Mouse (Mus musculus) neural tube, embryonic 14.5 days (tissue): Measurements from ENCODE around the gene Ttc7. TPM values are rescaled to one million over a fixed set of nuclear protein-coding genes. Genes with fewer than 3 reads are reported as not detected.

Source experiments
- ATAC-seq: fragments of 200-750 bp; cut with Nextera tagmentation; 2 replicates; pipeline ENCODE4 v1.8.0; 2017; ENCODE audit warnings: low read depth, mild to moderate bottlenecking, moderate TSS enrichment, moderate library complexity
- H3K27ac ChIP-seq: fragments of 300-500 bp; sonication (generic); 2 replicates; pipeline ENCODE4 v1.5.1; 2014; ENCODE audit warnings: low read depth, mild to moderate bottlenecking, control low read depth, low read length, moderate library complexity, mixed read lengths
- H3K27me3 ChIP-seq: fragments of 300-500 bp; sonication (generic); 2 replicates; pipeline ENCODE4 v1.6.1; 2014; ENCODE audit warnings: low read length; ENCODE audit not compliant: control insufficient read depth, insufficient read depth
- H3K36me3 ChIP-seq: fragments of 300-500 bp; sonication (generic); 2 replicates; pipeline ENCODE4 v1.6.1; 2014; ENCODE audit warnings: low read length, mixed read lengths; ENCODE audit not compliant: control insufficient read depth, insufficient read depth
- H3K4me1 ChIP-seq: fragments of 300-500 bp; sonication (generic); 2 replicates; pipeline ENCODE4 v1.6.1; 2014; ENCODE audit warnings: low read length; ENCODE audit not compliant: control insufficient read depth, insufficient read depth
- H3K4me2 ChIP-seq: fragments of 300-500 bp; sonication (generic); 2 replicates; pipeline ENCODE4 v1.6.1; 2014; ENCODE audit warnings: mild to moderate bottlenecking, low read depth, low read length, control low read depth
- H3K4me3 ChIP-seq: fragments of 300-500 bp; sonication (generic); 2 replicates; pipeline ENCODE4 v1.5.1; 2014; ENCODE audit warnings: low read depth, low read length, control low read depth, mixed read lengths
- H3K9ac ChIP-seq: fragments of 300-500 bp; sonication (generic); replicated peaks from 2 replicates; pipeline ENCODE4 v1.6.1; 2014; ENCODE audit warnings: low read depth, mild to moderate bottlenecking, control low read depth, low read length, mixed read lengths
- H3K9me3 ChIP-seq: fragments of 300-500 bp; sonication (generic); 2 replicates; pipeline ENCODE4 v1.6.1; 2016; ENCODE audit warnings: low read length; ENCODE audit not compliant: control insufficient read depth
- WGBS: fragments of 180-500 bp; shearing (Covaris S2); extraction: QIAGEN DNeasy Blood & Tissue Kit; methylation state at CpG from one replicate; pipeline ENCODE4 v1.1.7; 2014; 5-methylcytosine and 5-hydroxymethylcytosine counted together
- polyA plus RNA-seq: library from polyadenylated mRNA; unstranded; fragments of >200 nt; fragmentation: Nextera tagmentation; extraction: Ambion mirVana; gene quantifications from 2 replicates; pipeline ENCODE4 v1.2.1, GENCODE M21; 2014

The Ttc7 gene
- polyA plus RNA-seq, 1 experiment from 2014 or later: 7.2 TPM

- Histone ChIP-seq H3K4me1 (peaks cover 19% of the 10 kb centered on the region; the same call in 1 of the 2 replicates), H3K27me3 (no peaks in the 10 kb centered on the region), H3K9me3 (no peaks in the 10 kb centered on the region), H3K36me3 (no peaks in the 10 kb centered on the region), H3K9ac (no peak overlapping the region), H3K4me2 (no peak overlapping the region), H3K27ac (no peak overlapping the region), H3K4me3 (no peak overlapping the region)
- WGBS: 53% methylated on average over 9 of the region's 9 CpGs
- no peak for ATAC-seq
These were observed 66.9 kb downstream of the Ttc7 start for GRCm38 (mm10) chr17:87349575-87349974.

- WGBS: 63% methylated on average over 13 of the region's 13 CpGs
- no peak overlapping the region for H3K27ac ChIP-seq
- no peaks in the 10 kb centered on the region for H3K27me3 ChIP-seq
- H3K36me3 ChIP-seq: no peaks in the 10 kb centered on the region
- H3K9me3 ChIP-seq: no peaks in the 10 kb centered on the region
- H3K4me2 ChIP-seq: no peak overlapping the region
- H3K4me1 ChIP-seq: peaks cover 19% of the 10 kb centered on the region; the same call in 1 of the 2 replicates
- ATAC-seq: no peak
- H3K4me3 ChIP-seq: no peak overlapping the region
- H3K9ac ChIP-seq: no peak overlapping the region
These were observed 68.0 kb downstream of the Ttc7 start for GRCm38 (mm10) chr17:87350471-87351240.

- H3K36me3 ChIP-seq: no peaks in the 10 kb centered on the region
- ATAC-seq: no peak
- no peak overlapping the region for H3K4me3 ChIP-seq
- no peaks in the 10 kb centered on the region for H3K9me3 ChIP-seq
- H3K9ac ChIP-seq: no peak overlapping the region; the same call in 1 of the 2 replicates
- H3K27me3 ChIP-seq: no peaks in the 10 kb centered on the region
- peaks cover 19% of the 10 kb centered on the region; the same call in 1 of the 2 replicates for H3K4me1 ChIP-seq
- H3K4me2 ChIP-seq: no peak overlapping the region
- 20% methylated on average over 20 of the region's 20 CpGs for WGBS
- no peak overlapping the region for H3K27ac ChIP-seq
These were observed 68.8 kb downstream of the Ttc7 start for GRCm38 (mm10) chr17:87351241-87352105.

- Histone ChIP-seq H3K4me2 (no peak overlapping the region), H3K27ac (no peak overlapping the region), H3K36me3 (no peaks in the 10 kb centered on the region), H3K27me3 (no peaks in the 10 kb centered on the region), H3K4me3 (no peak overlapping the region), H3K4me1 (peaks cover 19% of the 10 kb centered on the region; the same call in 1 of the 2 replicates), H3K9ac (no peak overlapping the region), H3K9me3 (no peaks in the 10 kb centered on the region)
- 19% methylated on average over 16 of the region's 16 CpGs for WGBS
- ATAC-seq: peak; percentile 31; the same call in 1 of the 2 replicates
These were observed 69.6 kb downstream of the Ttc7 start for GRCm38 (mm10) chr17:87352106-87352897.

- no peaks in the 10 kb centered on the region for H3K9me3 ChIP-seq
- H3K4me1 ChIP-seq: peaks cover 19% of the 10 kb centered on the region; the same call in 1 of the 2 replicates
- H3K9ac ChIP-seq: no peak overlapping the region
- ATAC-seq: no peak
- H3K4me2 ChIP-seq: no peak overlapping the region
- no peak overlapping the region for H3K27ac ChIP-seq
- H3K36me3 ChIP-seq: no peaks in the 10 kb centered on the region
- no peaks in the 10 kb centered on the region for H3K27me3 ChIP-seq
- WGBS: 0% methylated on average over 1 of the region's 1 CpGs
- no peak overlapping the region for H3K4me3 ChIP-seq
These were observed 70.2 kb downstream of the Ttc7 start for GRCm38 (mm10) chr17:87352898-87353225.

- H3K36me3 ChIP-seq: no peaks in the 10 kb centered on the region
- H3K27ac ChIP-seq: no peak overlapping the region
- no peaks in the 10 kb centered on the region for H3K27me3 ChIP-seq
- 84% methylated on average over 8 of the region's 8 CpGs for WGBS
- no peak overlapping the region for H3K4me3 ChIP-seq
- ATAC-seq: no peak
- H3K4me2 ChIP-seq: no peak overlapping the region
- no peaks in the 10 kb centered on the region for H3K9me3 ChIP-seq
- no peak overlapping the region for H3K9ac ChIP-seq
- H3K4me1 ChIP-seq: peaks cover 19% of the 10 kb centered on the region; the same call in 1 of the 2 replicates
These were observed 71.1 kb downstream of the Ttc7 start for GRCm38 (mm10) chr17:87353745-87354320.

GRCm38 (mm10) chr17:87355456-87355855 lies 72.8 kb downstream of the Ttc7 start:
- Histone ChIP-seq H3K36me3 (no peaks in the 10 kb centered on the region), H3K9ac (no peak overlapping the region), H3K27ac (no peak overlapping the region), H3K4me1 (peaks cover 19% of the 10 kb centered on the region; the same call in 1 of the 2 replicates), H3K4me3 (no peak overlapping the region), H3K4me2 (no peak overlapping the region), H3K27me3 (no peaks in the 10 kb centered on the region), H3K9me3 (no peaks in the 10 kb centered on the region)
- 85% methylated on average over 8 of the region's 8 CpGs for WGBS
- no peak for ATAC-seq

- WGBS: 82% methylated on average over 5 of the region's 5 CpGs
- Histone ChIP-seq H3K4me3 (no peak overlapping the region), H3K36me3 (no peaks in the 10 kb centered on the region), H3K27me3 (no peaks in the 10 kb centered on the region), H3K27ac (no peak overlapping the region), H3K9me3 (no peaks in the 10 kb centered on the region), H3K9ac (no peak overlapping the region), H3K4me1 (peaks cover 14% of the 10 kb centered on the region; the same call in 1 of the 2 replicates), H3K4me2 (no peak overlapping the region)
- no peak for ATAC-seq
These were observed 73.6 kb downstream of the Ttc7 start for GRCm38 (mm10) chr17:87356261-87356660.
